Mouse (Mus musculus): ENCODE measurements at regions not wholly inside any gene's neighbourhood (a gene's known extent, or its start where the extent isn't known, plus 50 kb on each side); places are given as distances from the start of the nearest gene placed in this dataset.

DNA sequence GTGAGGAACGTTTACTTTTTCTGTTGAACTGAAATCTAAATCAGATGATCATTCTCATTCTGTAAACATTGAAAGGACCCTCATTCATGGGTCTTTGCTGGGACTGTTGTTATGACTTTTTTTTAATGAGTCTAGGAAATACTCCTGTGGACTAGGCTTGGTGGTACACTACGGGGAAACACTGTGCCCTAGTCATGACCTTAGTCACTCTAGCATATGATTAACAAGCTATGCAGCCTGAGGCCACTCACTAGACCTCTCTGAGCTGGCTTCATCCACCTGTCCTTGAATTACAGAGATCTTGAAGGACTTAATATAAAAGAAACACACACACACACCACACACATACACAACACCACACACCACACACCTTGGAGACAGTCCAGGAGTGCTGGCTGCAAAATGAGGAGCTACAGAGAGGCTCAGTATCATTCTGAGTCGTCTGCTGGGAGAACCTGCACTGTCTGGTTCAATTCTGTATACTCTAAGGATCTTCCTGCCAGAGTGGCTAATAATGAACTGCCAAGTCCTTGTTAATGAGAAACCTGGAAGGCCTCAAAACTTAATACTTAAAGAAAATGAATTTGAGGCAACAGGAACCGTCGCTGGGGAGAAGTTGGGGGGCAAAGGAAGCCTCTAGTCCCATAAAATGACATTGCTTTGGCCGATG is 428.0 kb downstream of the Atp23 start:
- Histone ChIP-seq H3K27me3 (ENCODE audit: control insufficient read depth, insufficient read depth, low read length) (no peaks in the 10 kb centered on the region), H3K4me1 (ENCODE audit: control insufficient read depth, insufficient read depth, low read length) (no peaks in the 10 kb centered on the region), H3K27ac (ENCODE audit: control insufficient read depth, insufficient read depth, low read depth, low read length) (no peak overlapping the region), H3K36me3 (ENCODE audit: control insufficient read depth, insufficient read depth, low read length) (no peaks in the 10 kb centered on the region), H3K4me3 (ENCODE audit: control insufficient read depth, low read depth, low read length) (no peak overlapping the region)
- TF ChIP-seq CTCF (IDR thresholded peaks at IDR 0.05; ENCODE audit: control insufficient read depth, insufficient read depth, insufficient replicate concordance, low read depth, low read length) (no peak), POLR2A (IDR thresholded peaks at IDR 0.05; ENCODE audit: control insufficient read depth, low read depth, low read length) (no peak)

DNA sequence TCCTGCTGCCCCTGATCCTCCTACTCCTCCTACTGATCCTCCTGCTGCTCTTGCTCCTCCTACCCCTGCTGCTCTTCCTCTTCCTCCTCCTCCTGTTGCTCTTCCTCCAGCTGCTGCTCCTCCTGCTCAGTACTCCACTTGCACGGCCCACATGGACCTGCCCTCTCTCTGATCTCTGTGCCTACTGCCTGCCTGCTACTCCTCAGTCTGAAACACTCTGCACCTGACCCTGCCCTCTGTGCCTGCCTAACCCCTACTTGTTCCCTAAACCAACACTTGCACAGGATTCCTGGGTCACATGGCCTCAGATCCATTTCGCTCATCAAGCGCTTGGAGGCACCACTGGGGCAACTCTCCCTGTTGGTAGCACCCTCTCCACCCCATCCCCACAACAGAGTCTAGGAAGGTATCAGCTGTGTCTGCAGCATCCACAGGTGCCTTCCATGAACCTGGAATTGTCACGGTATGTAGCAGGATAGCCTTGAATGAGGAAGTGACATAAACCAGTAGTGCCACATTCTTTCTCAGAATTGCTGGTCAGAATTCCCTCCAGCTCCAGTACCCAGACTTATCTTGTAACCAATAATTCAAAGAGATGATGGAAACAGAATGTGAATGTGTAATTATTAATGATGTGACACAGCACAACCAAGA is 430.2 kb downstream of the Atp23 start:
- Histone ChIP-seq H3K4me3 (ENCODE audit: control insufficient read depth, low read depth, low read length) (no peak overlapping the region), H3K27ac (ENCODE audit: control insufficient read depth, insufficient read depth, low read depth, low read length) (no peak overlapping the region), H3K4me1 (ENCODE audit: control insufficient read depth, insufficient read depth, low read length) (no peaks in the 10 kb centered on the region), H3K27me3 (ENCODE audit: control insufficient read depth, insufficient read depth, low read length) (no peaks in the 10 kb centered on the region), H3K36me3 (ENCODE audit: control insufficient read depth, insufficient read depth, low read length) (no peaks in the 10 kb centered on the region)
- TF ChIP-seq CTCF (IDR thresholded peaks at IDR 0.05; ENCODE audit: control insufficient read depth, insufficient read depth, insufficient replicate concordance, low read depth, low read length) (no peak), POLR2A (IDR thresholded peaks at IDR 0.05; ENCODE audit: control insufficient read depth, low read depth, low read length) (no peak)

DNA sequence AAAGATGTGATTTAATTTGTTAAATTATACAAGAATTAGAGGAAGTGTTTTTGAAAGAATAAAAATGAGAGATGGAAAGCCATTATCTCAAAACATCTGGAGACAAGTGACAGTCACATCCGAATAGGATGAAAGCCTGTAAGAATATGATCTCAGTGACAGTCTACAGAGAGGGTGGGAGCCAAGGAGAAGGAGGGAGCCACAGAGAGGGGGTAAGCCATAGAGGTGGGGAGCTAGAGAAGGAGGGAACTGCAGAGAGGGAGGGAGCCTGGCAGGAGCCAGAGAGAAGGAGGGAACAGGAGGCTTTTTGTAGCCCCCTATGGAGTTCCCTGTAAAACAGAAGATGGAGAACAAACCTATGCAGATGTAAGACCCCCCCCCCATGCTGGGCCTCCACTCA is 438.4 kb downstream of the Atp23 start:
- Histone ChIP-seq H3K27me3 (ENCODE audit: control insufficient read depth, insufficient read depth, low read length) (no peaks in the 10 kb centered on the region), H3K36me3 (ENCODE audit: control insufficient read depth, insufficient read depth, low read length) (no peaks in the 10 kb centered on the region), H3K4me3 (ENCODE audit: control insufficient read depth, low read depth, low read length) (no peak overlapping the region), H3K27ac (ENCODE audit: control insufficient read depth, insufficient read depth, low read depth, low read length) (peak overlapping the region; percentile 64), H3K4me1 (ENCODE audit: control insufficient read depth, insufficient read depth, low read length) (no peaks in the 10 kb centered on the region)
- TF ChIP-seq CTCF (IDR thresholded peaks at IDR 0.05; ENCODE audit: control insufficient read depth, insufficient read depth, insufficient replicate concordance, low read depth, low read length) (no peak), POLR2A (IDR thresholded peaks at IDR 0.05; ENCODE audit: control insufficient read depth, low read depth, low read length) (no peak)

DNA sequence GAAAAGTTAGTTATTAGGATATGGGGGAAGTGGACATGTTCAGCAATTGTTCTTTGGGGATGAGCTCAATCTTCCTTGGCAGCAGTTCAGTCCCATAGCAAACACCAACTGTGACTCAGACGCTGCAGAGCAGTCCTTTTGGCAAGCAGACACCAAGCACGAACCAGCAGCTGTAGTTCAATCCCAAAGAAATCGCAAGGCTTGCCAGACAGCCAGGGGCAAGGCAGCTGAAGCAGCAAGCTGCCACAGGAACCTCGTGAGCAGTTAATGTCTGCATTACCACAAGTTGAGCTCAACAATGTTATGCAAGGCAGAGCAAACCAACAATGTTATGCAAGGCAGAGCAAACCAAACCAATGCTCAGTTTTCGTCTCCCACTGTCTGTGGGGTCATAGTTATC is 442.6 kb downstream of the Atp23 start:
- no peaks in the 10 kb centered on the region for H3K36me3 ChIP-seq (ENCODE audit: control insufficient read depth, insufficient read depth, low read length)
- H3K27me3 ChIP-seq (ENCODE audit: control insufficient read depth, insufficient read depth, low read length): no peaks in the 10 kb centered on the region
- H3K4me3 ChIP-seq (ENCODE audit: control insufficient read depth, low read depth, low read length): no peak overlapping the region
- H3K27ac ChIP-seq (ENCODE audit: control insufficient read depth, insufficient read depth, low read depth, low read length): no peak overlapping the region
- TF ChIP-seq POLR2A (IDR thresholded peaks at IDR 0.05; ENCODE audit: control insufficient read depth, low read depth, low read length): no peak
- no peak for TF ChIP-seq CTCF (IDR thresholded peaks at IDR 0.05; ENCODE audit: control insufficient read depth, insufficient read depth, insufficient replicate concordance, low read depth, low read length)
- H3K4me1 ChIP-seq (ENCODE audit: control insufficient read depth, insufficient read depth, low read length): no peaks in the 10 kb centered on the region

DNA sequence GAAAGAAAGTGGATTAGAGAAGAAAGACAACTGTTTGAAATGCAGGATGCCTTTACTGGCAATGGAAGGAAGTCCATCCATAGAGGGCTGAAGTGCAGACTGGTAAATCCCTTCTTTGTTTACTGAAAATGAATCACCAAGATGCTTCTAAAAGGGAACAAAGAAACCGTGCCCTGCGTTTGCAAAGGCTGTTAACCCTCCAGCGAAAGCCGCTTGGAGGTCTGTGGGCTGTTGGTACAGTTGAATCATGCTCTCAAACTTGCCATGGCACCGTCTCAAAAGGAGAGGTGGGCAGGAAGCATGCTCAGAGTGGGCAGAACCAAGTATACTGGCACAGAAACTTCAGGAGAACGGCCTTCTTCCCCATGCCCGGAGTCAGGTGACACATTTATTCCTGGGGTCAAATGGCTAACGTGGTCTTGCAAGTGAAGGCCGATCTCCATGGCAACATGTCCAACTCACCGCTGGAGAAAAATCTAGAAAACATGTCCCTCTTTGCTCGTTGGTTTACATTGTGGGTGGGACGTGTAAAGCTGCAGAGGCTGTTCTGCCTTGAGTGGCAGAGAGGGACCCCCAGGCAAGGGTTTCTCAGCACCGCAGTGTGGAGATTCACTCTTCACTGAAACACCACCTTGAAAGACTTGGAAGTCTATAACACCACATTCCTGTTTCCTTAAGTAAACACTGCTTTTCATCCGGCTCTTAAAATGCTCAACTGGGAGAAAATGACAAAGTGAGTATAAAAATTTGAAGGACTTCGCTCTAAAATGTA is 448.2 kb downstream of the Atp23 start:
- Histone ChIP-seq H3K27ac (ENCODE audit: control insufficient read depth, insufficient read depth, low read depth, low read length) (no peak overlapping the region), H3K36me3 (ENCODE audit: control insufficient read depth, insufficient read depth, low read length) (no peaks in the 10 kb centered on the region), H3K4me3 (ENCODE audit: control insufficient read depth, low read depth, low read length) (no peak overlapping the region), H3K4me1 (ENCODE audit: control insufficient read depth, insufficient read depth, low read length) (peaks cover 4% of the 10 kb centered on the region; the same call in 1 of the 2 replicates), H3K27me3 (ENCODE audit: control insufficient read depth, insufficient read depth, low read length) (no peaks in the 10 kb centered on the region)
- TF ChIP-seq CTCF (IDR thresholded peaks at IDR 0.05; ENCODE audit: control insufficient read depth, insufficient read depth, insufficient replicate concordance, low read depth, low read length) (no peak), POLR2A (IDR thresholded peaks at IDR 0.05; ENCODE audit: control insufficient read depth, low read depth, low read length) (no peak)

DNA sequence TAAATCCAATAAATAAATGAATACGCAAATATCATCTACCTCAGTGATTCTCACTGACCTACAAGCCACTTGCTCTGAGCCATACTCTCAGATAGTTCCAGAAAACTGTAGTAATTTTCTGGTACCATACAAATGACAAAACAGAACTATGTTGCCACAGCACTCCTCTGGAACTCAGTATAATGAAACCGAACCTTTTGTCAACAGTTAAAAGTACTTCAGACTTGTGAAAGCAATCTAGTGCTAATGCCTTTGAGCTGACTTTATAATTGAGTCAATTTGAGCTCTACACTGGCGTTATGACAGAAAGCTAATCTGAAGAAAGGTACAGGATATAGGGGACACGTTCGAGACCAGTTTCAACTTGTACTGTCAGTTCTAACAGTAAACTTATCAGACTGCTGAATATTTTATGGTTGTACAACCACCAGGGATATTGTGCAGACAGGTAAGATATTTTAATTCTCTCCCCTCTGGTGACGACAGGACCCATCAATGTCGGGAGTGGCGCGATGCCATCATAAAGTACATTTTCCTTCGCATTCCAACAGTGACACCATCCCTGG is 449.0 kb downstream of the Atp23 start:
- H3K4me1 ChIP-seq (ENCODE audit: control insufficient read depth, insufficient read depth, low read length): peaks cover 4% of the 10 kb centered on the region; the same call in 1 of the 2 replicates
- H3K4me3 ChIP-seq (ENCODE audit: control insufficient read depth, low read depth, low read length): no peak overlapping the region
- H3K36me3 ChIP-seq (ENCODE audit: control insufficient read depth, insufficient read depth, low read length): no peaks in the 10 kb centered on the region
- H3K27ac ChIP-seq (ENCODE audit: control insufficient read depth, insufficient read depth, low read depth, low read length): no peak overlapping the region
- no peaks in the 10 kb centered on the region for H3K27me3 ChIP-seq (ENCODE audit: control insufficient read depth, insufficient read depth, low read length)
- TF ChIP-seq CTCF (IDR thresholded peaks at IDR 0.05; ENCODE audit: control insufficient read depth, insufficient read depth, insufficient replicate concordance, low read depth, low read length): no peak
- no peak for TF ChIP-seq POLR2A (IDR thresholded peaks at IDR 0.05; ENCODE audit: control insufficient read depth, low read depth, low read length)

DNA sequence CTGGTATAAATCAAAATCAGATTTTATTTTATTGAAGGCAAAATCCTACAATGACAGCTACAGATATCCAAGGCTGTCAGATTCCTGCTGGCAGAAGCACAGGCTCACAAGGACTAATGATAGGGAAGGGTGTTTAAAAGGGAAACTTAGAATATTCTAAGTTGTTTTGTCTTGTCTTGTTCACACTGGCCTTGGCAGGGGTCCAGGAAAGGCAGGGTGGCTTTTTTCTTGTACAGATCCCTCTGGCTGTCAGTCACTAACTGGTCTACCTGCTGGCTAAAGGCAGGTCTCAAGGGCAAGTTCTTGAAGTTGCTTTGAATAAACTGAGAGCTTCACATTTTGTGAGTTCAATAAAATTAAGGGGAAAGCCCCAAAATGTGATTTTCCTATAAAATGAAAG is 465.3 kb downstream of the Lrig3 start:
- H3K27ac ChIP-seq (ENCODE audit: control insufficient read depth, insufficient read depth, low read depth, low read length): no peak overlapping the region
- no peak overlapping the region for H3K4me3 ChIP-seq (ENCODE audit: control insufficient read depth, low read depth, low read length)
- H3K36me3 ChIP-seq (ENCODE audit: control insufficient read depth, insufficient read depth, low read length): no peaks in the 10 kb centered on the region
- H3K4me1 ChIP-seq (ENCODE audit: control insufficient read depth, insufficient read depth, low read length): no peaks in the 10 kb centered on the region
- no peaks in the 10 kb centered on the region for H3K27me3 ChIP-seq (ENCODE audit: control insufficient read depth, insufficient read depth, low read length)
- no peak for TF ChIP-seq CTCF (IDR thresholded peaks at IDR 0.05; ENCODE audit: control insufficient read depth, insufficient read depth, insufficient replicate concordance, low read depth, low read length)
- TF ChIP-seq POLR2A (IDR thresholded peaks at IDR 0.05; ENCODE audit: control insufficient read depth, low read depth, low read length): no peak
